Mouse (Mus musculus): ENCODE measurements around the gene Msh2. TPM values are rescaled to one million over a fixed set of nuclear protein-coding genes. Genes with fewer than 3 reads are reported as not detected.

Gene Msh2
- polyA plus RNA-seq (2012; rRNA removed; ENCODE audit: low replicate concordance) = 5.3 and 5.6 TPM in 2 replicates

DNA sequence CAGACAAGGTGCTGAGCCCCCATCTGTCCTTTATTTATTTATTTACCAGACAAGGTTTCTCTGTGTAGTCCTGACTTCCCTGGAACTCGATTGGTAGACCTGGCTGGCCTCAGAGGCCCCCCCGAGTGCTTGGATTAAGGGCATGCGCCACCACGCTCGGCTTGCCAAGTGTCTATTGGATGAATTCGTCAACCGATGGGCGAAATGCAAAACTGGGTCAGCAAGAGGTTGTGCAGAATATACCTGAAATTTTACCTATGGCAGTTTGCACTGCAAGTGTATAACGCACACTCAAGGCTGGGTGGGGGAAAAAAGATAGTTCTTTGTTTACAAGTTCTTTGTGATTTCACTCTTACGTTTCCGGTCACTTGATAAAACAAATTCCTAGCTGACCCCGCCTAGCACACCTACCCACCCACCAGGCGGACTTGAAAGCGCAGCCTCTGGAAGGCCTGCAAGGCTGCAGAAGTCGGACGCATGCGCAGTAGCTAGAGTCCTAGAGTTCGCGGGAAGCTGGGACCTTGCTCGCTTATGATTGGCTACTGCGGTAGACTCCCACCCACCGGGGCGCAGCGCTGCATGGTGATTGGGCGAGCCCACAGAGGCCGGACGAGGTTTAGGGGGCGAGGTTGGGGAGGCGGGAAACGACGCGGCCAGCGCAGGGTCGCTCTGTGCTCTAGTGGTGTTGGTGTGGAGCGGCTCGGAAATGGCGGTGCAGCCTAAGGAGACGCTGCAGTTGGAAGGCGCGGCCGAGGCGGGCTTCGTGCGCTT lies at the start of gene Msh2:
Msh2 (plus strand) TSS at position 441 of the 771 bp plus-strand sequence.

Other genes starting within 250 kb of the Msh2 start
- not detected in 2 replicates for gene Stpg4, start 244.6 kb upstream of the Msh2 start, polyA plus RNA-seq (2012; rRNA removed; ENCODE audit: low replicate concordance)
- 13.6 and 42.9 TPM in 2 replicates for gene Calm2, start 225.4 kb upstream of the Msh2 start, polyA plus RNA-seq (2012; rRNA removed; ENCODE audit: low replicate concordance)
- gene Epcam, start 36.4 kb upstream of the Msh2 start, polyA plus RNA-seq (2012; rRNA removed; ENCODE audit: low replicate concordance) = 64.3 and 101 TPM in 2 replicates
- gene Kcnk12, start 125.7 kb downstream of the Msh2 start, polyA plus RNA-seq (2012; rRNA removed; ENCODE audit: low replicate concordance) = 0.37 and 0.54 TPM in 2 replicates
- gene Rpl36-ps4, start 248.6 kb downstream of the Msh2 start, polyA plus RNA-seq (2012; rRNA removed; ENCODE audit: low replicate concordance) = not detected in 2 replicates

Measured in mammary gland, adult 2 months (tissue).